Mouse (Mus musculus) left cerebral cortex, adult 2 months (tissue): ENCODE data around the gene Uqcr10. TPM values are rescaled to one million over a fixed set of nuclear protein-coding genes. Genes with fewer than 3 reads are reported as not detected.
A peak's percentile ranks its signal among the peaks of the same experiment; 100 is the strongest.

Experiments used
- DNase-seq, 2 experiments: peaks; one replicate each; pipeline ENCODE4 v3.0.0; 2021 to 2022; ENCODE audit warnings: low spot score in 2 of 2, mixed read lengths in 1 of 2; ENCODE audit errors: extremely low spot score in 1 of 2
- H3K27ac ChIP-seq: fragments of 200-600 bp; 2 replicates; pipeline ENCODE4 v1.8.1; 2022
- H3K4me3 ChIP-seq: fragments of 200-600 bp; 2 replicates; pipeline ENCODE4 v1.8.1; 2022
- CTCF ChIP-seq: fragments of 200-600 bp; IDR thresholded peaks from 2 replicates; pipeline ENCODE4 v1.8.1; 2022; ENCODE audit warnings: antibody characterized with exemption, mild to moderate bottlenecking, moderate library complexity
- intact Hi-C: fragments of 180-260 bp; cut with DNase I; formaldehyde crosslinking; loops from one replicate; pipeline ENCODE4 v1.15.1; 2025
- long read RNA-seq, 2 experiments: library from polyadenylated mRNA; stranded (forward); transcript quantifications; one replicate each; pipeline ENCODE4 v2.0.0; 2021; ENCODE audit warnings: borderline mapping rate in 2 of 2
- total RNA-seq, 2 experiments: library from RNA; stranded (reverse); gene quantifications; 2 replicates each; pipeline ENCODE4 v1.2.3; 2021

The Uqcr10 gene
- 100 to 1,000 TPM; 362 to 374 TPM for total RNA-seq
- long read RNA-seq, experiment 1, transcript Uqcr10-201 (2 exons, 434 nt): major isoform, 114 of 132 reads
- long read RNA-seq, experiment 1, transcript Uqcr10-203 (3 exons, 510 nt): minor isoform, 7 of 132 reads
- long read RNA-seq, experiment 1, partial matches to known transcripts: 11 of 132 reads
- long read RNA-seq, experiment 1, other reads (novel, unspliced or antisense): 0 of 132 reads
- long read RNA-seq, experiment 2, transcript Uqcr10-201 (2 exons, 434 nt): major isoform, 106 of 115 reads
- long read RNA-seq, experiment 2, partial matches to known transcripts: 0 of 115 reads
- long read RNA-seq, experiment 2, other reads (novel, unspliced or antisense): 6 of 115 reads

DNA sequence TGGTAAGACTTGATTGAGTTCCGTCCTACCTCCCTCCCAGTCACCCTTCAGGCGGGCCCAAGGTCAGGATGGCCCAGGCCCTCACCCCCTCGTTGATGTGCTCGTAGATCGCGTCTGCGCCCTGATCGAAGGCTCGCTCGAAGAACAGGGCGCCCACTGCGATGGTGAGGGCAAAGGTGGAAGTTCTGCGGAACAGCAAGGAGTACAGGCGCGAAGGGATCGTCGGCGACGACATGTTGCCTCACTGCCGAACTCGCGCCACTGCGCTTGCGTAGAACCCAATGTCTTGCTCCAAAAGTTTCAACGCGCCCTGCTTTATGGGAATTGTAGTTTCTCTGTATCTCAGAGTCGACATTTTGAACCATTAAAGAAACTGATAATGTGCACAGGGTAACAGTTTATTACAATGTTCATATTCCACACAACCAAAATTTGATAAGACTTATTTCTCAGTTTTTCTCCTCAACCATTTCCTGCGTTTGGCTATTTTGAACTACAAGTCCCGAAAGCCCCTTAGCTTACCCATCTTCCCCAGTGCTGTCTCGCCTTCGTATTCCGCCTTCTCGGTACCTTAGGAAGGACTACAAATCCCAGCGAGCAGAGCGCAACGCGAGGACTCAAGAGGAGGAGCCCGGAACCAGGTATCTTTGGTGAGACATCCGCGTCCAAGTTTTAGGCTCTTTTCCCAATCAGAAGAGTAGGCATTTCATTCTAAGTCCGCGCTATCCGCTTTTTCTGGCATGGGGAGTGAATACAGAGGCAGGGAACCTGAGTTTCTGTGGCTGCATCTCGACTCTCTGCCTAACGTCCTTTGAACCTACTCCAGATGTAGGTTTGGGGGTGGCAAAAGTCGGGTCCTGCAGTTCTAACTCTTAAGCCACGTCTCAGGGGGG, at the start of gene Uqcr10, which contains the start of gene Zmat5:
Gene Uqcr10, minus strand, starts transcription at position 271 of the 893 bp plus-strand sequence.
Gene Zmat5, plus strand, starts transcription at position 607 of the 893 bp plus-strand sequence.
- intact Hi-C loops: loop anchor here (5.0 kb wide), 2 partner anchors 112 to 207 kb away; partner anchors contain the start of gene Mtmr3
- no peak; the same call in none of the 2 replicates for TF ChIP-seq CTCF

GRCm38 (mm10) chr11:4752836-4753235, 48.7 kb upstream of the Uqcr10 start:
- no peak for TF ChIP-seq CTCF
- DNase-seq: no peak
- no peak overlapping the region for H3K4me3 ChIP-seq
- no peak overlapping the region for H3K27ac ChIP-seq
- intact Hi-C loops: no loop called here

More for the DNA sequence above, at the start of gene Uqcr10, which contains the start of gene Zmat5:
- peak; percentile 87 to 89 for DNase-seq
- peak within 1 kb of the TSS; percentile 95 for H3K4me3 ChIP-seq
- peak within 1 kb of the TSS; percentile 96 for H3K27ac ChIP-seq

DNA sequence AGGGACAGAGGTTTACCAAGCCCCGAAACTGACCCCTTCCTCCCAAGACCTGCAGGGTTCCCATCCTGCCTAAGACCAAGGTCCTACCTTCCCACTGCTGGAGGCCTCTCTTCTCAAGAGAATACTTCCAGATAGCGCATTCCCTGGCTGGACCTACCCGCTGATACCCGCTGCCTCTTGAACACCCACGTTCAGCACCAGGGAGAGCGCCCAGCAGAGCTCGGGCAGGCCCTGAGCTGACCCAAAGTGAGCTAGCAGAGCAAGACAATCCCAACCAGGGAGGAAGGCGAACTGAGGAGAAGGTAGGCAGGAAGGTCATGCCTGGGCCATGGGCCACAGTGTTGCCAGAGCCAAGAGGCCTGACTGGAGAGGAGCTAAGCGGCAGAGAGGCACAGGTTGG, 46.1 kb upstream of the Uqcr10 start:
- no peak overlapping the region for H3K4me3 ChIP-seq
- intact Hi-C loops: no loop called here
- no peak for DNase-seq
- no peak overlapping the region for H3K27ac ChIP-seq
- no peak for TF ChIP-seq CTCF

GRCm38 (mm10) chr11:4747285-4747684, 43.1 kb upstream of the Uqcr10 start:
- intact Hi-C loops: loop anchor here (5.0 kb wide), 1 partner anchor 75 kb away; no protein-coding TSS in a partner anchor
- TF ChIP-seq CTCF: no peak
- no peak overlapping the region for H3K27ac ChIP-seq
- H3K4me3 ChIP-seq: peak overlapping the region; percentile 19; the same call in 1 of the 2 replicates
- DNase-seq: no peak

GRCm38 (mm10) chr11:4746733-4747132, 42.6 kb upstream of the Uqcr10 start, which contains the start of gene Cabp7:
Cabp7 (minus strand) TSS chr11:4746778.
- H3K4me3 ChIP-seq: peak within 1 kb of the TSS; percentile 49
- TF ChIP-seq CTCF: no peak
- intact Hi-C loops: loop anchor here (5.0 kb wide), 1 partner anchor 76 kb away; no protein-coding TSS in a partner anchor
- no peak within 1 kb of the TSS for H3K27ac ChIP-seq
- no peak for DNase-seq

- Histone ChIP-seq H3K27ac (no peak overlapping the region), H3K4me3 (peak overlapping the region; percentile 49)
- DNase-seq: no peak
- intact Hi-C loops: loop anchor here (5.0 kb wide), 1 partner anchor 76 kb away; no protein-coding TSS in a partner anchor
- no peak for TF ChIP-seq CTCF
Observed at GRCm38 (mm10) chr11:4745969-4746368, 41.8 kb upstream of the Uqcr10 start.

GRCm38 (mm10) chr11:4744691-4745090, 40.5 kb upstream of the Uqcr10 start:
- no peak overlapping the region for H3K27ac ChIP-seq
- no peak for TF ChIP-seq CTCF
- H3K4me3 ChIP-seq: no peak overlapping the region
- intact Hi-C loops: loop anchor here (5.0 kb wide), 1 partner anchor 78 kb away; no protein-coding TSS in a partner anchor
- no peak for DNase-seq

DNA sequence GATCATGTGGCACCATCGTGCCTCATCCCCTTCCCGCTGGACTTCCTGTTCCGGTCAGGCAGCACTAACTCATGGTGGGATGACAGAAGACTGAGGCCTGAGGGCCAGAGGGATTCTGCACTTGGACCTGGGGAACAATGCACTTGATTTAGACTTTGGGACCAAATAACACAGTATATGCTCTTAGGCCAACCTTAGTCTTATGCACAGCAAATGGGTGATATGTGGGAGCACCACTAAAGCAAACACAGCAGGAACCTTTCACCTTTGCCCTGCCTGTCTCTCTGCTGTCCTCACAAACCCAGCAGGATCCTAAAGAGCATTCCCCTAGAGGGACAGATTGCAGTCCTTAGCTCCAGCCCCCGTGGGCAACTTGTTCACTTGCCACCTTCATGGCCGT, 36.6 kb upstream of the Uqcr10 start:
- H3K27ac ChIP-seq: no peak overlapping the region
- intact Hi-C loops: no loop called here
- H3K4me3 ChIP-seq: no peak overlapping the region
- DNase-seq: no peak
- no peak for TF ChIP-seq CTCF

DNA sequence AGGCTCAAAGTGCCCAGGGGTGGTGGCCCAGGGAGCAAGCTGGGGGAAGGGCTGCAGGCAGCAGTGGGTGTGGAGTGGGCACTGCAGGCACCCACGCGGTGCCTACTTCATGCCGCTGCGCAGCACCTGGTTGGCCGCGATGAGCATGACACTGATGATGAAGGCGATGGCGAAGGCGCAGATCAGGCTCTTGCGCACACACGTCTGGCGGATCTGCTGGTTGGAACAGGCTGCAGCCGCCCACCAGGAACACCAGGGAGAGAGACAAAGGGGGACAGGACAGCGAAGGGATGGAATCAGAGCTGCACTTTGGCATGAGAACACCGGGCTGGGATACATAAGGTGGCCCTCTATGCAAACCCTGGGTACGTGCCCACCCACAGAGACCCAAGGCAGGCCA, 34.6 kb upstream of the Uqcr10 start:
- DNase-seq: no peak
- intact Hi-C loops: no loop called here
- no peak overlapping the region for H3K27ac ChIP-seq
- no peak for TF ChIP-seq CTCF
- no peak overlapping the region for H3K4me3 ChIP-seq

DNA sequence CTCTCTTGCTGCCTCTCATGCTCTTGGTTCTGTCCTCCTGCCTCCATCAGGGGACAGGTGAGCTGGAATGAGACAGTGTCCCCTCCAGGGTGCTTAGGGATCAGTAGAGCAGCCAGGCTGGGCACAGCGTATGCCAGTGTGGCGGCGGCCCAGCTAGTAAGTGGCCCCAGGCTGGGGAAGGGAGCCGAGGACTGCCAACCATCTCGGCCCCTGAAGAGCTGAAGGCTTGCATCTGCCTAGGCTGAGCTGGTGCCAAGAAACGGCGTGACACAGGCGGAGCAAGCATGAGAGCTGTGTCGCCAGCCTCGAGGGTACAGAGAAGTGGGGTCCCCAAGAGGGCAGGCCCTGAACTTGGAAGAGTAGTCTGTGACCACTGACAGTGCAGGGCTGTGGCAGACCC, 33.5 kb upstream of the Uqcr10 start:
- Histone ChIP-seq H3K4me3 (no peak overlapping the region), H3K27ac (no peak overlapping the region)
- DNase-seq: no peak
- no peak for TF ChIP-seq CTCF
- intact Hi-C loops: no loop called here

GRCm38 (mm10) chr11:4736355-4736754, 32.2 kb upstream of the Uqcr10 start:
- intact Hi-C loops: no loop called here
- Histone ChIP-seq H3K27ac (no peak overlapping the region), H3K4me3 (no peak overlapping the region)
- DNase-seq: no peak
- peak; percentile 21 for TF ChIP-seq CTCF

GRCm38 (mm10) chr11:4734179-4734578, 30.0 kb upstream of the Uqcr10 start:
- DNase-seq: no peak
- intact Hi-C loops: no loop called here
- TF ChIP-seq CTCF: no peak; the same call in none of the 2 replicates
- no peak overlapping the region for H3K27ac ChIP-seq
- no peak overlapping the region for H3K4me3 ChIP-seq
